Mouse (Mus musculus) spleen, embryonic (tissue): ENCODE measurements around the gene Gm21783.
"Not testable (repeated sequence)": the region's sequence is repeated elsewhere in the genome, so short reads cannot be mapped to it uniquely, and the experiment has no call there.

Experiments
- CTCF ChIA-PET: fragments of 350-600 bp; sonication (Branson Sonifier 250); formaldehyde crosslinking; loops from one replicate; lab custom pipeline; 2022; lab: Charles Lee

The Gm21783 gene

GRCm38 (mm10) chrY:44981163-44981562 lies at the start of gene Gm21783:
TSS of gene Gm21783 (minus strand) at chrY:44981263.
- CTCF ChIA-PET = not testable (repeated sequence)
